Mouse (Mus musculus) cerebellum, postnatal 4 days (tissue): ENCODE measurements around the gene Ttc39b.

Source experiments
- DNase-seq, 2 experiments: peaks; one replicate each; pipeline ENCODE4 v3.0.0; 2022; ENCODE audit warnings: low spot score in 2 of 2, mixed read lengths in 1 of 2

Gene Ttc39b

GRCm38 (mm10) chr4:83232315-83232880 is 91.7 kb downstream of the Ttc39b start:
- no peak for DNase-seq

DNA sequence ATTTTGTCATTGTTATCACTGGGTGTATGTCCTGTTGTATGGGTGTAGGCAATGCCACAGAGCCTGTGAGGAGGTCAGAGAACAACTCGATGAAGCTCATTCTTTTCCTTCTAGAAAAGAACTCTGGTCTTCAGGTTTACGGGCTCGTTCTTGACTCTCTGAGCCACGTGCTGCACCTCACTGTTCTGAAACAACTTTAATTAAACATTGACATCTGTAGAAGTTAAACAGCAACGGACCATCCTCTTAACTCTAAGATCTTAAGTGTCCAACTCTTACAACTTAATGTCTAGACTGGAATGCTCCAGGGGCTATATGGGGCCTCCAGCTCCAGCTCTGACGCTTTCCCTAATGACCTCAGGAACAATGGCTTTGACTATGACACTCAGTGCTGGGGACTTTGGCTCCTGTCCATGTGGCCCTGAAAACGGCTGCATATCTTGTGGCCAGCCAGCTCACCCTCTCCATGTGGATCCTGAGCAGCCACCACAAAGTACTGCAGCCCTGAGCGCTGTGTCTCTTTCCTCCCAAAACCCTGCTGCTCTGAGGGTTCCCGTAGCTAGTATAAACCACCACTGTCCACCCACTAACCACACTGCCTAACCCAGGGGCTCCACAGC is 95.3 kb downstream of the Ttc39b start:
- DNase-seq = no peak

DNA sequence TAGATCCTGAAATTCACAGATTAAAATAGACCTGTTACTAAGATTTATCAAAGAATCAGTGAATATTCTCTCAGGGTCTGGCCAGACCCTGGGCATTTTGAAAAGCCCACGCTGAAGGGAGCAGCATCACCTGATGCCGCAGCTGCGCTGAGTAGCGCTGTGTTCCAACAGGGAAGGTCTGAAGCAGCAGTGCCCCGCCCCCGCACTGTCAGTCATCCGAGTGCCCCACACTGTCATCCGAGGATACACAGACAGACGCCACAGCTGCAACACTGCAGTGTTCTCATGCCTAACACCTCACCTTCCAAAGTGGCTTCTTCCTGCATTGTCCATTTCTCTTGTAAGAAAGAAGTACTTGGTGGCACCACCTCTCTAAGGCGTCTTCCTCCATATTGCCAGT is 96.0 kb downstream of the Ttc39b start:
- no peak for DNase-seq

DNA sequence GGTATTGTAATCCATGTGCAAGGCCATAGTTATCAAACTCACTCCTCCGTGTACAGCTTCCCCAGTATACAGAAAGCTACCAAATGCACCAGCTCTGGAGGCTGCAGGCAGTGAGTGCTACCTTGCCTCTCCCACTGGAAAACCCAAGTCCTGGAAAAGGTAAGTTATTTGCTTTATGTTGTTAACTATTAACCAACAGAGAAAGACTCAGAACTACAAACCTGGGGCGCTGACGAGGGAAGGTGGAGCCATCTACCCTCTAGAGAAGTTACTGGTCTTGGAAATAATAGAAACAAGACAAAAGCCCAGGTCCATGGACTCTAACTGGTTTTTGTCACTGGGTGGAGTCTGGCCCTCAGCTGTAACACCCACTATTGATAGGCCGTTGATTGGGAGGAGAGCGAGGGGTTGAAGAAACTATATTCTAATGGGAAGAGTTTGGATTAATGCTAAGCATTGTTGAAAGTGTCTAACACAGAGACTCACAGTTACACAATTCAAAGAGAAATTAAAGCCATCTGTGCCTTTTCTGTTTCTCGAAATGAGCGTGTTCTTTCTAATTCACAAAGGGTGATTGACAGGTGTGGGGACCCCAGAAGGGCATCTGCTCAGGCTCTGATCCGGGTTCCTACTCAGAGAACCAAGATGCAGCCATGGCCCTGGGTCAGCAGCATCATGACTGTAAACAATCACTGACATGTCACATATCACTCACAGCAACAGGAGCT is 98.3 kb downstream of the Ttc39b start:
- no peak for DNase-seq

GRCm38 (mm10) chr4:83224242-83224641 is 99.8 kb downstream of the Ttc39b start:
- DNase-seq = no peak

DNA sequence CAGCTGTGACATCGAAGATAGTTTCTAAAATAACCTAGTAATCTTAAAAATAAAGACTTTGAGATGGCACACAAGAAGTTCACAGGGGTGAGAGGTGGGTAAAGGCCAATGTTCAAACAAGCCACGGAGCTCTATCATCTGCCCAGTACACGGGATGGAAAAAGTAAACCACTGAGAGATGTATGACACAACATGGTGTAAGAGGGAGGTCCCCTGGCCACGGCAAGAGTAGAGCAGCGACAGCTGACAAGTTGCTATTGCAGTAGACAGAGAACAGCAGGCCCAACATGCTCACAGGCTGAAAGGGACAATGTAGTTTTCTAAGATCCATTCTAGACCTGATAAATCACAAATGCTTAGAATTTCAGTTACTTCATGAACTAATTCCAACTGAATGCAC is 100.9 kb downstream of the Ttc39b start:
- DNase-seq = no peak

DNA sequence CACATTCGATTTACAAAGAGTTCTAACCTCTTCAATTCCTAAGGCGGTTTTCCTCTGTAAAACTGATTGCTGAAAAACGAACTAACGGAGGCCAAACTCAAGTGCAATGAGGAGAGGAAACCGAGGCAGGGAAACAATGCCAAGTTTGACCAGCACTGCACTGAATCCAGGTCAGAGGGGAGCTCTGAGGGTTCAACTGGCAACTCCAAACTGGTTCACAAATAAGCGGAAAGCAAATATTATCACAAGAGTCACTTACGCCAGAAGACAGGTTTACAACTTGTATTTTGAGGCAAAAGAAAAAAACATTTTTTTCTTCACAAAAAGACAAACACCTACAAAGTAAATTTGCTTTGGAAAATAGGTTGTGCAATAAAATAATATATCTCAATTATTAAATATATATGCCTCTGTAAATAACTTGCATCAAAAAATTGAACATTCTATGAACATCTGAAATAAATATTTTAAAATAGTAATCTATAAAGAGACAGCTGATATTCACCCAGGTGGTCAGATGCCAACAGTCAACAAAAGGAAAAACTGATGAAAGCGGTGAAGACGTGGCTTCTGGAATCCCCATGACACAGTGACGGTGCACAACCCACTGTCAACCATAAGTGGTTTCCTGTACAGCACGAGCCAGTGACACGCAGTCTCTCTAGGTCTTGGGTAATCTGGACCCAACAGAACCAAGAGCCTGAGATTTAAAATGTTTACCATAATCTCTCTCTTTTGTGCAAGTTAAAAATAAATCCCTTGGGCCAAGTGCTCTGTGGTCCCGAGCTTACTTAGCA is 103.1 kb downstream of the Ttc39b start:
- no peak for DNase-seq

DNA sequence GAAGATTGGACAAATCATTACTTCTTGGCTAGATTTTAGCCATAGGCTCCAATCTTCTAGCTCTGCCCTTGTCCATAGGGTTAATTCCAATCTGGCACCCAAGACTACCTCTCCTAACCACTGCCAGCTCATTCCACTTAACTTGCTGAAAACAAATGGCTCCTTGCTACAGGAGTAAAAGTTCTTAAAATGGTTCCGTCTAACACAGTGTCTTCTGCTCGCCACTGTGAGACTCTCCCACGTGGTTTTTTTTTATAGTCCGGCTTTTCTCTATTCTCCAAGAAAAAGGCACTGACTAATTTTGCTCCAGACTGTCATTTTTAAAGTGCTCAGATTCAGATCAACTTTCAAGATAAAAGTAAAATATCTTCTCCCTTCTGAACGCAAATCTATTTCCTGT is 104.8 kb downstream of the Ttc39b start:
- DNase-seq = no peak

DNA sequence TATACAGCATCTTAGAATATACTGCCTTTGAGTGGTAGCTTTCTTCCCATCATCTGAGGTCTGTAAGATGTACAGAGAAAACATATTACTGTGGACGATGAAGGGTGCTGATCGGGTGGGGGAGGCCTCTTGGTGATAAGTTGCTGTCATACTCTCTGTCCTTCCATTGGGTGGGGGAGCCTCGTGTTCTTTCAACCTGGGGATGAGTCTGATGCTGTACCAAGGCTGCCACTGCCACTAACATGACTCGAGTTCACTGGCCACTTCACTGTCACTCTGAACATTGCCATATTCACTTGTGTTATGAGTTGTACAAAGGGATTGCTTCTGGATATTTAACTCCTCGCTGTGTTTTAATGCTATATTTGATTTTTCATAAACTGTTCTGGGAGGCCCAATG is 106.9 kb downstream of the Ttc39b start:
- DNase-seq = no peak

- no peak for DNase-seq
Observed at GRCm38 (mm10) chr4:83216381-83216780, 107.7 kb downstream of the Ttc39b start.

DNA sequence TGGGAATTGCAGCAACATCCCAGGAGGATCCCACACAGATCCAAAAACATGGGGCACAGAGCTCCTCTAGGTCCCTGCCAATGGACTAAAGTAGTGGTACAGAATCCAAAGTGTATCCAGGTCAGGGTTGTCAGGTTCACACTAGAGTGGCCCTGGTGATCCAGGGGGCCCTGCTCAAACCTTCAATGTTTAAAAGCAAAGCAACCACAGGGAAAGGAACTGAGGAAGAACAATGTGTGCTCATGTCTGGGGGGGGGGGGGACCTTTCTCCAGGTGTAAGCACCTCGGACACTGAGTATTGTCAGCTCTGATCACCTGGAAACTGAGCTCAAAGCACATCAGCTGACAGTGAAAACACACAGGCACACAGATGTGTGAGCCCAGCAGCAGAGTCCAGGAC is 108.3 kb downstream of the Ttc39b start:
- DNase-seq = no peak

DNA sequence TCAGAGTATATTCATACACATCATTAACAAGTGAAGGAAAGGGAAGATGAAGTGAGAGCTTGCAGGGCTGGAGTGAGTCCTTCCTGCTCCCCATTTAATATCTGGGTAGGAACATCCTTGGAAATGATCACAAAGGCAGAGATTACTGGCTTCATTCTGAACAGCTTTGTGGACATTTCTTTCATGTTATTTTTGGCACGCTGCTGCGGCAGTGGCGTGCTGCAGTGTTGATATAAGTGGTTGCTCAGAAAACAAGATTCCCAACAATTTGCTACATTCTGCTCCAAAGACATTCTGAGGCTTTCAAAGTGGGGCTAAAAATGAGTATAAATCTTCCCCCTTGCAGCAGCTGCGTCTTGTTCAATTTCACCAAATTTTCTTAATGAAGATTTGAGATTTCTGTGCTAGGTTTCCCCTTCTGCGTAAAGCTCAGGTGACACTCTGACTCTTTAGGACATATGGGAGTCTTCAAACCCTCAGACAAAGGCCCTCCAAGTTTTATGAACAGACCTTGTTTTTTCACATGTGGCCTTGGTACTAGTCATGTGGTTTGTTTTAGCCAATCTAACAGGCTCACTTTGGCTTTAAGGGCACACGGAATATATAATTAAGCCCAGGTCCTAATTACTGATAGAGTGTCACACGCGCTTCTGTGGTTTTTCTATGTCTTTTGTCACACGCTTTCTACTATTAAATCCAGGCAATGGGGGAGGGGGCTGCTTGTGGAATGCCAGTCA is 109.1 kb downstream of the Ttc39b start:
- DNase-seq = no peak

DNA sequence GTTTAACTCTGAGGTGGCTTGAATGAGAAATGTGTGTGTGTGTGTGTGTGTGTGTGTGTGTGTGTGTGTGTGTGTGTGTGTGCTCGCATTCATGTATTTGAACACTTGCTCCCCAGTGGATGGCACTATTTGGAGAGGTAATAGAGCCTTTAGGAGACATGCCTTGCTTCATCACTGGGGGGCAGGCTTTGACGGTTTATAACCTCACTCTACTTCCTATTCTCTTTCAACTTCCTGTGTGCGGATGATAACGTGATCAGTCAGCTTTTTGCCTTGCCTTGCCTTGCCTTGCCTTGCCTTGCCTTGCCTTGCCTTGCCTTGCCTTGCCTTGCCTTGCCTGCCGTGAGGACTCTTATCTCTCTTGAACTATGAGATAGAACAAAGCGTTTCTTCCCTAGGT is 110.3 kb downstream of the Ttc39b start:
- DNase-seq = no peak

DNA sequence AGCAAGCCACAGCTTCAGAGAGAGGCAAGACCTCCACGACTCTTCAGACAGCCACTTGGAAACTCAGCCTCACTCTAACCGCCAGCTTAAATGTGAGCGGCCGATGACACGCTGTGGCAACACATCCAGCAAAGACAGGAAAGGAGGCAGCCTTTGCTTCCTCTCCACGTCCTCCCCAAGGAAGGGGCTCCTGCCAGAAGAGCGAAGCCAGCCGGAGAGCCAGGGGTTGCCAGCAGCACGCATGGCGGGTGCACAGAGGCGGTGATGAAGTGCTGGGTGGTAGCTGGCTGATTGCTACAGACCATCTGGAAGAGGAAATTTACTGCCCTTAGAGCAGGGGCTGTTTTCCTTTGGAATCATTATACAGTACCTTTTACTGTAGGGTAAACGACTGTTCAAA is 112.3 kb downstream of the Ttc39b start:
- peak in 1 of 2 experiments; percentile 25 for DNase-seq

DNA sequence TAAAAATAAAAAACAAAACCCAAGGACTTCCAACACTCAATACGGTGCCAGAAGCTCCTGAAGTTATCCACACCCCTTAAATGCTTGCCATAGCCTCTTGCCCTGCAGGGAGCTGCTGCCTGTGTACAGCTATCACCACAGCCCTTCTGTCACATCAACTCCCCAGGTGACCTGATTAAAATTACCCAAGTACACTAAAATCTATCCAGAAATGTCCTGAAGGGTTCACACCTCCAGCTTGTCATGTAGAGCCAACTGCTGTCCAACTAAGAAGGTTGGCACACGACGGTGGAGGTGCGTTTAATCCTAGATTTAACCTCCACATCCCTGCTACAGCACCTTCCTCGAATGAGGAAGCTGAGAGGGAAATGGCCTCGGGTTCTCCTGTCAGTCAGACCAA is 113.6 kb downstream of the Ttc39b start:
- no peak for DNase-seq

GRCm38 (mm10) chr4:83206803-83207586 is 117.1 kb downstream of the Ttc39b start:
- no peak for DNase-seq

DNA sequence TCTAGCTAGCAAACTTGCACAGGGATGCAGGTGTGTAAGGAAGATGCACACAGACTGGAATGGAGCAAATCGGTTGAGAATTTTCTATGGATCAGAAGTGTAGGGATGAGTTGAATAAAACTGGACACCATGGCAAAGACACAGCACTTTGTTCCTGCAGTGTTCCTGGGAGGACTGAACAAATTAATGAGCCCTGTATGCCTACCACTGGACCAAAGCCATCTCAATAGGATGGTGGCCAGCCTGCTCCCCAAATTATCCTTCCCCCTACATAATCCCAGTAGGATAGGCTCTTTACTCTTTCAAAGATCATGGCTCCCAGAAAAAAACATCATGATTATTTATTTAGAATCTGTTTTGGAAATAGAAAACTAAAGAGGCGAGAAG is 117.6 kb downstream of the Ttc39b start:
- DNase-seq = no peak

DNA sequence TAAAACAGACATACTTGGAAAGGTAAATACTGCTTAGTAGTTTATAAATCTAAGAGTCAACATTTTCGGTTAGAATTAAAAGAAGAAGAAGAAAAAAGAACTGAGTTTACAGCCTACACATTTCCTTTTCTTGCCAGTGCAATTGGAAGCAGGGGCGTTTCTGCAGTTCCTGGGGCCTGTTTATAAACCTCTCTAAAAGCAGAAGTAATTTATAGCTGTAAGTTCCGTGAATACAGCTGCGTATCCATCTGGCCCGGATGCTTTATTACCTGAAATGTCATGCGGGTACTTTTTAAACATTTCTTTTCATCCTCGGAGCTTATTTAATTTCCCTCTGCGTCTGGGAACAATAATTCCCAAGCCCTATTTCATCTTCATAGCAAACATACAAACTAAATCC is 124.7 kb downstream of the Ttc39b start:
- no peak for DNase-seq

- no peak for DNase-seq
Observed at GRCm38 (mm10) chr4:83198123-83198522, 125.9 kb downstream of the Ttc39b start.

- DNase-seq = no peak
Observed at GRCm38 (mm10) chr4:83189736-83190135, 134.3 kb downstream of the Ttc39b start.

GRCm38 (mm10) chr4:83187324-83187723 is 136.7 kb downstream of the Ttc39b start:
- no peak for DNase-seq
